Mouse (Mus musculus): ENCODE measurements around the gene Gnb3.

GRCm38 (mm10) chr6:124861266-124861665 is 21.2 kb upstream of the Gnb3 start:
- TF ChIP-seq CTCF (IDR thresholded peaks at IDR 0.05; ENCODE audit: low read depth) (no peak), EP300 (optimal IDR thresholded peaks at IDR 0.05) (no peak)

All from stomach, postnatal 0 days (tissue).